Mouse (Mus musculus) CH12F3 (cell line): ENCODE results near the gene Cux1.

ENCODE experiments used
- in situ Hi-C: fragments of 300-500 bp; cut with MboI; formaldehyde crosslinking; loops from 2 replicates; pipeline ENCODE4 v1.14.3; 2020; ENCODE audit warnings: low sequenced_read_pairs

Cux1 gene

DNA sequence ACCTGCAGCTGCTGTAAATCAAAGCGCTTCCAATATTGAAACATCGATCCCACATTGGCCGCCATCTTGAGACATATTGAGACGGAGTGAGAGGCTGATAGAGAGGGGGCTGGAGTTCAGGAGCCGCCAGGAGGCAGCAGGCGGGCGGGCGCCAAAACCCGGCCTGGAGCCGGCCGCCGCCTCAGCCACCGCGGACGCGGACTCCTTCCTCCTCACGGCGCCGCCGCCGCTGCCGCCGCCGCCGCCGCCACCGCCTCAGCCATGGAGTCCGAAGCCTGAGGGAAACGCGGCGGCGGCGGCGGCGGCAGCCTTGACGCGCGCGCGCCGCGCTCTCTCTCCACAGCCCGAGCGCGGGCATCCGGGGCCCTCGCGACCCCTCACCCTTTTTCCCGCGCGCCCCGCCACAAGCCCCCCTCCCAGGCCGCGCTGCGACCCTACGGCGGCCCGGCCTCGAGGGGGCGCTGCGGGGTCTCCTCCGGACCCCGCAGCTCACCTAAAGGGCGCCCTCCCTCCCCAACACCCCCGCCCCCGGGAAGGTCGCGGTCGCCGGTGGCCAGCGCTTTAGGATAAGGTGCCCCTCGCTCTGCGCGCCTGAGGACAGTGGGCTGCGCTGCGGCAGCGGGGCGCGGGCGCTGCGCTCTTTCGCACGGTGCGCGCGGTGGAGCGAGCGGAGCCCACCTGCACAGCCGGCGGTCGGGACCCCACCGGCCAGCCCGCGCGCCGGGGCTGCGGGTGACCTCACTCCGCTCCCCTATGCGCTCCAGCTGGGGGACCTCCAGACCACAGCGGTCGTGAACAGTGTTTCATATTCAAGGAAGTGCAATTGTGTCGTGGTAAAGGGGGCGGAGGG, at the start of gene Cux1:
Cux1 (minus strand) TSS at position 315 of the 850 bp plus-strand sequence.
- in situ Hi-C loops: no loop called here

DNA sequence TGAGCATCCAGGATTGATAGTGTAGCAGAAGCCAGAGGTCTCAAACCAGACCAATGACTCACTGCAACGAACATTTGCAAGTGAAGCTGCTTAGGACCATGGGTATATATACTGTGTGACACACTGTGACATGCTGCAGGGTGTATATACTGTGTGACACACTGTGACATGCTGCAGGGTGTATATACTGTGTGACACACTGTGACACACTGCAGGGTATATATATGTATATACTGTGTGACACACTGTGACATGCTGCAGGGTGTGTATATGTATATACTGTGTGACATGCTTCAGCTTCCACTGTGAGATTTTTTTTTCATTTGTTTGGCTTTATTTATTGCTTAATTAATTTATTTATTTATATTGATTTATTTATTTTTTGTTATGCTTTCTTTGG, 45.1 kb upstream of the Cux1 start:
- in situ Hi-C loops: no loop called here

DNA sequence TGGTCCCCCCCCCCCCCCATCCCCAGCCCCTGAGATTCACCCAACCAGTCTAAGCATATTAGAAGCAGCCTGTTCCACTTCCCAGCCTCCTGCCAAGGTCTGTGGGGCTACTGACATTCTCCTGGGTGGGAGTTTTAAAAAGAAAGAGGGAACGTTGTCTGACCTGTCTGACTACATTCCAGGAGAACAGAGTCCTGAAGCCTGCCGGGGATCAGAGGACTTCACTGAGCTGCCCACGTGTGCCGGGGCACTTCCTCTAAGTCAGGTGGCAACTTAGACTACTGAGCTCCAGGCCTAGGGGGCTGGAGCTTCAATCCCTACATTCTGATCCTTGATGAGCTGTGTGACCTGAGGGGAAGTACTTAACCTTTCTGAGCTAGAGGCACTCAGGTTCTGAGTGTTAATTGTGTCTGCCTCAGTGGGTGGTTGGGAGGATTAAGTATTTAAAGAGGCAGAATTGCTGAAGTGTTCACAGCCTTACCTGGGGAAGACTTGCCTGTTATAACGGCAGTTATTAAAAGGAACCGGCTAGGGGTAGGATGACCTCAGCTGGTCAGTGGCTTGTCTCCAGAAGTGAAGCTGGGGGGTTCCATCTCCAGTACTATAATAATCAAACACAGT, 41.6 kb upstream of the Cux1 start:
- in situ Hi-C loops: no loop called here

DNA sequence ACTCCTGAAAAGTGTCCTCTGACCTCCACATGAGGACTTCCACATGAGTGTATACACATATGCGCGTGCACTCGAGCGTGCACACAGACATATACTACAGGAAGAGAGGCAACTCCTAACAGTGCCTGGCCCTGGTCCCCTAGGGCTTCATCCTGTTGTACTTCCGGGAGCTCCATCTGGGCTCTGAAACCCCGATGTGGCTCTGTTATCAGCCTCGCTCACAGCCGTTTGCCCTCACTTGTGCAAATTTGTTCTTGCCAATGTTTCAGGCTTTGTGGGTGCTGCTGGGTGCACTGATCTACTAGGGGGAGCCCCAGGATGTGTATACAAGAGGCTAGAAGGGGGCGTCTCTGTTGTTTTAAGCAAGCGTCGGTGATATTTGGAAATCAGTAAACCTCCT, 37.9 kb upstream of the Cux1 start:
- in situ Hi-C loops: no loop called here

DNA sequence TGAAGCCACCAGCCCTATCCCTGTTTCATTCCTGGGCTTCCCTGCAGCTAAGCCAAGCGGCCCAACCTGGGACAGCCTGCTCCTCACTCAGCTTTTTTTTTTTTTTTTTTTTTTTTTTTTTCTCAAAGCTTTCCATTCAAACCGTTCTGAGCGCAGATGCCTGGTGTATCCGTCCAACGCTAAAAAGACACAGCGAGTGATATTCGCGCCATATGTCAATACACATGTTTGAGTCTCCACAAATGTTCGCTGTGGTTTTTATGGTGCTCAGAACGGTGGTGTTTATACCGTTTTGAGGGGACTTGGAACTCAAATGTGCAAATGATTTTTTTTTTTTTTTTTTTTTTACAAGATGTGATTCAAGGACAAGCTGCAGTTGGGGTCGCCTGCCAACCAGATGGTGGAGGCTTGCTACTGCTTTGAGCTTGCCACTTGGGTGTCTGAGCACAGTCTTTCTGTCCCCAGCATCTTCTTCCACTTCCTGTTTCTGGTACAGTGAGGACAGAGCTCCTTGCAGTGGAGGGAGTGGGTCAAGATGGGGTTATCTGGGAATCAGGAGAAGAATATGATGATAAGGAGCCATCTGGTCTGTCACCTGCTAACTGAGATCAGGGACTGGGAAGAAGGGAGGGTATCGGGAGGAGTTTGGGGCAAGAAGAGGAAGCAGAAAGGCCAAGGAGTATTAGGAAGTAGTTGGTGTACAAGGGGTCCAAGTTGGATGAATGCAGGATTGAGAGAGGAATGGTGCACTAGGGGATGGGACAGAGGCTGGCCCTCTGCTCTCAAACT, 36.1 kb upstream of the Cux1 start:
- in situ Hi-C loops: no loop called here

DNA sequence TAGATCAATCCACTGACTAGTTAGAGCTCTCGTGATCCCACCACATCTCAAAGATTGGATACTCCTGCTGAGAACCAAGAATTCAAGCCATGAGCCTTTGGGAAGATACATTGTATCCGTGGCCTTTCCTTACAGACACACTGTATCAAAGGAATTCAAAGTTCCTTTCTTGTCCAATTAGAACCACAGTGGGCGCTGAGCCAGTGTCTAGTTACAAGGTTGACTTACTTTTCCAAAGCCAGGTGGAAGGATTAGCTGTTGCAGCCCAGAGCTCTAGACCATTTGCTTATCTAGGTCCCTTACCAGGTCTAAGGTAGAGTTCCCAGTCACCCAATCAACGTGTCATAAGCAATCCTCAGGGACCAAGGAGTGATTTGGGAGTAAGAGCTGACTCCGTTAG, 33.2 kb upstream of the Cux1 start:
- in situ Hi-C loops: no loop called here

DNA sequence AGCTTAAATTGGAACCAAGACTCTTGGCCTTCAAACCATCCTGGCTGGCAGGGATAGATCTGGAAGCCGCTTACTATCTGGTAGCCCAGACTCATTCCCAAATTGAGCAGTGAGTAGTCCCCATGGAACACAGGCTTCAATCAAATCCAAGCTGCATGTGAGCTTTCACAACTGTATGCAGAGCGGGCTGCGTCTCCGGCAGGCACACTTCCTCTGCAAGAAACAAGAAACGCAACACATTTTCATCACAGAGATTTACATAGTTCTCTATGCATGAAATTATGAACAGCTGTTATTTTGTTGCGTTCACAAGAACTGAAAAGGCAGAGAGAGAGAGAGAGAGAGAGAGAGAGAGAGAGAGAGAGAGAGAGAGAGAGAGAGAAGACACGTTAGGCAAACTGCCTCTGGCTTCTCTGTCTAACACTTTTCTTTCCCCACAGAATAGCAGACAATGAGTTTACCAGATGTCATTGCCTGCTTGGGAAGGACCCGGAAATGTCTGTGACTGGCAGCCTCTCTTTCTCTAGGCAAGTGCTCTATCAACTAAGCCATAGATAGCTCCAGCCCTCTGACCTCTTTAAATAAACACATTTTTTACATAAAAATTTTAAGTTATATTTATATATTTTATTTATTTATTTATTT, 27.7 kb upstream of the Cux1 start:
- in situ Hi-C loops: no loop called here

DNA sequence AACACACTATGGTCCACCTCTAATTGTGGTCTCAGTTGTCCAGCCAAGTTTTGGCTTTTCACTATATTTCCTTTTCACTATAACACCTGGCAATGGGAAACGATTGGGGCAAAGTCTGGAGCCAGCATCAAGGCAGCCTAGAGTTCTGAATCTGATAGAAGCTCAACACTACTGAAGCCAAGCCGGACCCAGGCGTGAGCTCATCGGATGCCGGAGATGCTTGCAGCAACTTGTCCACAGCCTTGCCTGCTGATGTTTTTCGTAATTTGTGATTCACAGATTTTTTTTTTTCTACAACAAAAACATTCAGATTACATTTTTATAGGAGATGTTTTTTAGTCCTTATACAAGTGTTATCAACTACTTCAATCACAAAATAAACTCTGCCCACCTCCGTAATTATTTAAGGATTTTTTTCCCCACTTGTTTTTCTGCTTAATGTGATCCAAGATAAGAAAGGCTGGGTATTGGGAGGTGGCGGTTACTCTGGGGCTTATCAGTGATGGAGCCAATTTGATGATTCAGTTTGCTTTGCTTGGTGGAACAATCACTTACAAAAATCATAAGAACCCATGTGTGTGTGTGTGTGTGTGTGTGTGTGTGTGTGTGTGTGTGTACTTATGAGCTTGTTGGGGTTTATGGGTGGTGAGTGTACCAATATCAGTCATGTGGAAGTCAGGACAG, 24.7 kb upstream of the Cux1 start:
- in situ Hi-C loops: no loop called here

DNA sequence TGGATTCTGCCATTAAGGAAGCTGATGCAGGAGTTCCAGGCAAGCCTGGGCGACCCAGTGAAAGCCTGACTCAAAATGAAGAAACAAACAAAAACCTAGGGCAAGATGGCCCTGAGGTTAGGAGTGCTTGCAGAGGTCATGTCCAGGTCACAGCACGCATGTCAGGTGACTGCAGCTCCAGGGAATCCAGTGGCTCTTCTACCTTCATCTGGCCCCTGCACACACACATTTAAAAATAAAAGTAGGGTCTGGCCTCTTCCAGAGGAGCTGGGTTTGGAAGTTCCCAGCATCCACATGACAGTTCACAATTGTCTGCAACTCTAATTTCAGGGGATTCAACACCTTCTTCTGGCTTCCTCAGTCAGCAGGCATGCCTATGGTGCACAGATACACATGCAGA, 21.7 kb upstream of the Cux1 start:
- in situ Hi-C loops: no loop called here

DNA sequence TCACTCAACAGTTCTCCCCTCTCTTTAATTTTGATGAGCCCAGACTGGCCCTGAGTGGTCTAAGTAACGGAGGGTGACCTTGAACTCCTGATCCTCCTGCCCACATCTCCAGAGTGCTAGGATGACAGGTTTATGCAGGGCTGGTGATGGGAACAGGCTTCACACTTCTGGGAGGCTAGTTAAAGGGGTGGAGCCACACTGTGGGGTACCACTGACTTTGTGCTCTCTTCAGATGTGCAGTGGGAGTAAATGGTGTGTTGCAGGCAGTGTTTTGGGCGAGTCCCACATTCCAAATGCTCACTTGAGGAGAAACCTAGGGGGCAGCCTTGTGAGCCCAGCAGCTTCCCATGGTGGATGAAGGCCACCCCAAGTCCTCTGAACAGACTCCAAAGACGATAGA, 21.2 kb upstream of the Cux1 start:
- in situ Hi-C loops: no loop called here

DNA sequence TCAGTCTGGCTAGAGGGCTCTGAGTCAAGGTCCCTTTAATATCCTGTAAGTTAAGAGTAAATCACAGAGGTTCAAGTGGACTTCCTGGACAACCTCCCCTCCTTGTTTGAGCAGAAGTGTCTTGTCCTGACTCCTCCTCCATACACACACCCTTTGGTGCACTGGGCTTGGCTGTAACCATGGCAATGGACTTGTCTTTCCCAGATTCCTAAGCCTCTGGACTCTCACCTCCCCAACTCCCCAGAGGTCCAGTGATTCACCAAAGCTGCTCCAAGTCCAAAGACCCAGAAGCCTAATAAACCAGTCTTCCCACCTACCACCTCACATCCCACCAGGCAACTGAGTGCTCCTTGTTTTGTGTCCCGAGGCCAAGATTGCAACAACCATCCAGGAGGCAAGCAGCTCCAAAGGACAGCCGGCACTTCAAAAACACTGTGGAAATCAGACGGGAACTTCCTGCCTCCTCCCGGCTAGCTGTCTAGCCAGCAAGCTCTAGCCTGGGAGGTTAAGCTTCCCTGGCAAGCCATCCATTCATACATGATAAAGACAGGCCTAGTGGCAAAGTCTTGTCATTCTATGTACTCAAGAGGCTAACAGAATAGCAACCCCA, 17.5 kb upstream of the Cux1 start:
- in situ Hi-C loops: no loop called here

DNA sequence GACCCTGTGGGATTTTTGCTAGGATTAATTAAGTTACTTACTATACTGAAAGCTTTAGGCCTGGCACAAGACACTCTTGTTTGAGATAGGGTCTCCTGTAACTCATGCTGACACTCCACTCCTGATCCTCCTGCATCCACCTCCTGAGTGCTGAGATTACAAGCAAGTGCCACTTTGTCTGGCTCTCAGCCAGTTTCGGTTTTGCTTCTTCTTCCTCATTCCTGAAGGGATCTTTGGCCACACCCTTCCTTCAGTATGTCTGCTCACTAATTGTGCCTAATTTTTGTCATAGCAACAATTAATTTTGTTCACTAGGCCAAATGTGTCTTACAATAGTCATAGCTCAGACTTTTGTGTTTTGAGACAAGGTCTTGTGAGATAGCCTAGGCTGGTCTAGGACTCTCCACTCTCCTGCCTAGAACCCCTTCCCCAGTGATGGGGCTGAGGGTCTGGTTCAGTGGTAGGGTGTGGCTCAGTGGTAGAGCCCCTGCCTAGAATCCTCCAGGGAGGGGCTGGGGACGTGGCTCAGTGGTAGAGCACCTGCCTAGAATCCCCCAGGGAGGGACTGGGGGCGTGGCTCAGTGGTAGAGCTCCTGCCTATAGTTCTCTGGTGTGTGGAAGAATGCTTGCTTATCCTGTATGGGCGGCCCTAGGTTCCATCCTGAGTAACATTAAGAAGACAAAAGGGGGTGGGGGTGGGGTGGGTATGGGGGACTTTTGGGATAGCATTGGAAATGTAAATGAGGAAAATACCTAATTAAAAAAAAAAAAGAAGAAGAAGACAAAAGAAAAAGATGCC, 16.6 kb upstream of the Cux1 start:
- in situ Hi-C loops: no loop called here

DNA sequence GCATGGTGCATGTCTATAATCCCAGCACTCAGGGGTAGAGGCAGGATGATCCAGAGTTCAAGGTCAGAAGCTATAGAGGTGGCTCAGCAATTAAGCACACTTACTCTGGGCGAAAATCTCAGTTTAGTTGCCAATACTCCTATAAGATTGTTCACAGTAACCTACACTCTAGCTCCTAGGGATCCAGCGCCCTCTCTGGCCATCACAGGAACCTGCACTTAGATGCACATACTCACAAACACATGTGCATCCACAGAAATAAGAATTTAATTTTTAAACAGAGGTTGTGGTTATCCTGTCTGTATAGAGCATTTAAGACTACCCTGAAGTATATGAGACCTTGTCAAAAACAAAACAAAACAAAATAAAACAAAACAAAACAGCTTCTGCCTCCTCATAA, 16.0 kb upstream of the Cux1 start:
- in situ Hi-C loops: no loop called here

DNA sequence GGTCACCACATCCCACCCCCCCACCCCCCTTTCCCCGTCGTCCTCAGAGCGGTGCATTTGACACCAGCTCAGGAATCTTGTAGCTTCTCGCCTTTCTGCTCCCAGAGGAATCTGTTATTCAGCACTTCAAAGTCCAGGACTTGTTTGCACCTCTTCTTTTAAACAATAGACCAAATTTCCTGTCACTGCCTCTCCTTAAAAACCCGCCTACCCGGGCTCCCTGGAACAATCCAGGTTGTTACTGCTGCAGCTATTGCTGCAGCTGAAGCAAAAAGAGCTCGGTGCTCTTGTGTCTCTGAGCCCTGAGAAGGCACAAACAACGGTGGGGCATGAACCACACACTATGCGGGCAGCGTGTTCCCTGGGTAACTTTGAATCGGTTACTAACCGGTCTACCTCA, 14.9 kb upstream of the Cux1 start:
- in situ Hi-C loops: no loop called here

DNA sequence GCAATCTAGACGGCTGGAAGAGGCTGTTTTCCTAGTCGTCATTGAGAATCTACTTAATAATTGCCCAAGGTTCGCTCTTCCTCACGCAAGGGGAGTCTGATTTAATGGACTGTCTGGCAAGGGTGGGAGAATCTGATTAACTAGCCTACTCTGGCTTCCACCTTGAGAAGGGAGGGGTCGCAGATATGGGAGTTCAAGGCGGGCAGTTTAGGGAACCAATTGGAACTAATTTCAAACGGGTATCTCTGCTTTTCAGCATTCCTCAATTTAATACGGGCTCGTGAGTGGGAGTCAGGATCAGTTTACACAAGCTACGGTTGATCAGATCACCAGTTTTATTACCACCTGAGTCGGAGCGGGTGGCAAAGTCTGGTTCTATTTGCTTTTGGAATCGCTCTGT, 14.3 kb upstream of the Cux1 start:
- in situ Hi-C loops: no loop called here

DNA sequence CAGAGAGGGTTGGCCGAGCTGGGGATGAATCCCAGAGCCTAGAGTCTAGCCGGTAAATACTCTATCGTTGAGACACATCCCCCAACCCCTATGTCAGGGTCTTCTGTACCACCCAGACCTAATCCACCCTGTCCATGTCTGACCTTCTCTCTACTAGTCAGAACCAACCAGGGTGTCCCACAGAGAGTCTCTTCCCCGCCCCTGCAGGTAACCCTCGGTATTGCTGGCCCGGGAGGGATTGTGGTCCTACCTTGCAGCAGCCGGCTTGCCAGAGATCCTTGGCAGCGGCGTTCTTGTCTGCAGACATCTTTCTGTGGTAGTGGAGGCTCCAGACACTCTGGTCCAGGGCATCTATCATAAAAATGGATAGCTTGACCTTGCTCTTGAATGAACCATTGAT, 13.9 kb upstream of the Cux1 start:
- in situ Hi-C loops: no loop called here

DNA sequence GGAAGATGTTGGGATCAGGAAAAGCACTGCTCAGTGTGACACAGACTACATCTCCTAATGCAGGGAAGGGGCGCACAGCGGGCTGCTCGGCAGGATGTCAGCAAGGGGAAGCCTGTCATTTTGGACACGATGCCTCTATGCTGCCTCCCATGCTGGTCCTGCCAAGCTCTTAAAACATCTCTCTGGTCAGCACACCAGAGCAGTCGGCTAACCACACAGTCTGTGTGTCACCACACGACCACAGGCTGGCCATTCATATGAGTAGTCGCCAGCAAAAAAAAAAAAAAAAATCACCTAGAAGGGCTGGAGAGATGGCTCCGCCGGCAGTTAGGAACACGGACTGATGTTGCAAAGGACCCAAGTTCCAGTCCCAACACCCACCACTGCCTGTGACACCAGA, 10.9 kb upstream of the Cux1 start:
- in situ Hi-C loops: no loop called here

DNA sequence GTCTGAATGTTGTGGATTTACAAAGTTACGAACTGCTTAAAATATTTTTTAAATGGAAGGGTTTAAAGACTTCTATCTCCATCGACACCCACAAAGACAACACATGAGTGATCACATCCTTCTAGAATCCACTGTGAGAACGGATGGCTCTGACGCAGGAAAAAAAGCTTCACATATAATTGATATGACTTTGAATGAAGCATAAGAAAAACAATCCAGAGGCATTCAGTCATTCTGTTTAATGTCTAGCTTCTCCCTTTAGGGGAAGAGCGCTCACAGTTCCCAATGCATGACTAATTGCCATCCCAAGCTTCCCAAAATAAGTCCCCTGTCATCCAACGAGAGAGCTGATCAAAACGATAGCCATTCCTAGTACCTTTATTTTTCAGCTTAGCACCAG, 2.9 kb upstream of the Cux1 start:
- in situ Hi-C loops: no loop called here

DNA sequence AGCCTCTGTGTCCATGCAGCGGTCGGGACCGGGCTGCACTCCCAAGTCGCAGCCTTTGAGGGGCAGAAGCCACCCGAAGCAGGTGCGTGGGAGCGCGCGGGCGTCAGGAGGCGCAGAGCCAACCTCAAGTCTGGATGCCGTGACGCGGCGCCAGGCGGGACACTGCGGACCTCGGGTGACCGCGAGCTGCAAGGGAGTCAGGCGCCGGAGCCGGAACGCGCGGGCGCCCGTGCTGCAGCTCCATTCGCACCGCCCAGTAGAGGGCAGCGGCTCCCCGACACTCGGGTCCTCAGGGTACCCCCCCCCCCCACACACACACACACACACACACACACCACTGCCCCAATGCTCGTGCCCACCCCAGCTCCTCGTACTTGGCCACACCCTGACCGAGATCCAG, 1.5 kb upstream of the Cux1 start:
- in situ Hi-C loops: no loop called here
